Mouse (Mus musculus) heart, adult 2 months (tissue): ENCODE measurements at regions not wholly inside any gene's neighbourhood (a gene's known extent, or its start where the extent isn't known, plus 50 kb on each side); places are given as distances from the start of the nearest gene placed in this dataset.

Source experiments
- CTCF ChIP-seq: fragments of 200-600 bp; IDR thresholded peaks from 2 replicates; pipeline ENCODE4 v1.8.1; 2022; ENCODE audit warnings: antibody characterized with exemption, mild to moderate bottlenecking, moderate library complexity
- EP300 ChIP-seq: fragments of 200-500 bp; IDR thresholded peaks from 2 replicates; pipeline ENCODE4 v1.6.1; 2011; ENCODE audit warnings: low read depth, low read length, control low read depth; ENCODE audit not compliant: insufficient read depth
- POLR2A ChIP-seq: fragments of 200-500 bp; IDR thresholded peaks from 2 replicates; pipeline ENCODE4 v1.6.1; 2011; ENCODE audit warnings: mild to moderate bottlenecking, low read depth, low read length, control low read depth; ENCODE audit not compliant: insufficient read depth

DNA sequence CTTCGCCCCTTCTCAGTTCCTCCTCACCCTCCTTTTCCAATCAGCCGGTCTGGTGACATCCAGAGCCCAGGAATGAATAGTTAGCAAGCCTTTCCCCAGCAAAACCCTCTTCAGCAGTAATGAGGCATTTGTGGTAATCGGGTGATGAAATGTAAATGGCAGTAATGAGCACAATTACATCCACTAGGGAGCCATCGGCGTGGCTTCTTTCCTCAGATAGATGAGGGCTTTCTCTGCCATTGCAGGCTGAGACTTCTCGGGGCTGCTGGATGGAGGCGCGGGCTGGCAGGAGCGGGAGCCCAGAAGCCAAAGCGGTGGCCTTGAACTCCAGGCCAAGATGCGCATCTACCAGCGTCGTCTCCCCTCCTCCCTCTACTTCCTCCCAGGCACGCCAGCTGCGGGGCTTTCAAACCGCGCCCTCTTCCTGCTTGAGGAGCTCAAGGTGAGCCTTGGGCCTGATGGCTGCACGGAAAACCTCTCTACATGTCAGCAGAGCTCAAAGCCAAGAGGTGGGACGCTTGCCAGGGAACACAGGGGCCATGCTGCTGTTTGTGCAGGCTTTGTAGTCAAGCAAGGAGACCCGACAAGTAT lies 537.2 kb downstream of the Ofcc1 start:
- TF ChIP-seq CTCF = no peak
- TF ChIP-seq EP300 = no peak
- TF ChIP-seq POLR2A = no peak
